Mouse (Mus musculus) megakaryocyte-erythroid progenitor cell, adult 5-6 weeks (primary cell): ENCODE data around the gene Vgll4. TPM values are rescaled to one million over a fixed set of nuclear protein-coding genes. Genes with fewer than 3 reads are reported as not detected.
A peak's percentile ranks its signal among the peaks of the same experiment; 100 is the strongest.

Source experiments
- ATAC-seq: replicated peaks from 2 replicates; pipeline ENCODE4 v1.8.0; 2016; ENCODE audit warnings: mild to moderate bottlenecking, inconsistent platforms; ENCODE audit not compliant: severe bottlenecking, poor library complexity, low FRiP score, low TSS enrichment
- total RNA-seq, 2 experiments: library from RNA; stranded (forward) in 1 of 2; stranded (reverse) in 1 of 2; fragments of 200-1000, 215-1000 nt in 1 of 2; fragments of >200 nt in 1 of 2; fragmentation: Nextera tagmentation in 1 of 2; gene quantifications; 2 replicates each; pipeline ENCODE4 v1.2.3; 2014 to 2017

Vgll4 gene
- total RNA-seq, 2 experiments from 2014 or later: 19.1 to 25.9 TPM

GRCm38 (mm10) chr6:114979715-114980114 is 9.9 kb upstream of the Vgll4 start:
- ATAC-seq: peak; percentile 72

GRCm38 (mm10) chr6:114976915-114977419 is 7.2 kb upstream of the Vgll4 start:
- no peak for ATAC-seq

GRCm38 (mm10) chr6:114974331-114974730 is 4.5 kb upstream of the Vgll4 start:
- ATAC-seq: no peak

GRCm38 (mm10) chr6:114972988-114973387 is 3.2 kb upstream of the Vgll4 start:
- ATAC-seq: no peak

- ATAC-seq: no peak
Measured at GRCm38 (mm10) chr6:114970895-114971294, 1.1 kb upstream of the Vgll4 start.

- ATAC-seq: no peak
Measured at GRCm38 (mm10) chr6:114970386-114970785, 592 bp upstream of the Vgll4 start.

GRCm38 (mm10) chr6:114968361-114969212 is 1.2 kb downstream of the Vgll4 start:
- ATAC-seq: no peak; the same call in 1 of the 2 replicates

GRCm38 (mm10) chr6:114967623-114968022 is 2.2 kb downstream of the Vgll4 start:
- no peak for ATAC-seq

- no peak for ATAC-seq
Measured at GRCm38 (mm10) chr6:114966396-114967154, 3.2 kb downstream of the Vgll4 start.

GRCm38 (mm10) chr6:114965802-114966201 is 4.0 kb downstream of the Vgll4 start:
- no peak for ATAC-seq

- no peak for ATAC-seq
Measured at GRCm38 (mm10) chr6:114965396-114965795, 4.4 kb downstream of the Vgll4 start.

GRCm38 (mm10) chr6:114964235-114964634 is 5.6 kb downstream of the Vgll4 start:
- ATAC-seq: no peak

- no peak for ATAC-seq
Measured at GRCm38 (mm10) chr6:114963636-114964035, 6.2 kb downstream of the Vgll4 start.

GRCm38 (mm10) chr6:114961276-114962068 is 8.3 kb downstream of the Vgll4 start:
- no peak for ATAC-seq

- ATAC-seq: no peak
Measured at GRCm38 (mm10) chr6:114959012-114959398, 10.8 kb downstream of the Vgll4 start.

- ATAC-seq: no peak
Measured at GRCm38 (mm10) chr6:114958249-114959011, 11.4 kb downstream of the Vgll4 start.

GRCm38 (mm10) chr6:114957756-114958155 is 12.0 kb downstream of the Vgll4 start:
- ATAC-seq: no peak

GRCm38 (mm10) chr6:114954496-114954895 is 15.3 kb downstream of the Vgll4 start:
- ATAC-seq: no peak

- no peak for ATAC-seq
Measured at GRCm38 (mm10) chr6:114953601-114954000, 16.2 kb downstream of the Vgll4 start.
